Mouse (Mus musculus) spleen, adult 2 months (tissue): ENCODE results near the gene Rab11fip5. TPM values are rescaled to one million over a fixed set of nuclear protein-coding genes. Genes with fewer than 3 reads are reported as not detected.
A peak's percentile ranks its signal among the peaks of the same experiment; 100 is the strongest.

Experiments used
- DNase-seq, 2 experiments: peaks; one replicate each; pipeline versions ENCODE4 v3.0.0 to v3.0.0-alpha.2; 2012 to 2021; ENCODE audit warnings: low spot score in 2 of 2, low read depth in 1 of 2
- H3K27ac ChIP-seq: fragments of 200-500 bp; 2 replicates; pipeline ENCODE4 v1.5.1; 2012; ENCODE audit warnings: low read length, inconsistent platforms; ENCODE audit not compliant: insufficient read depth
- H3K27me3 ChIP-seq: fragments of 200-500 bp; 2 replicates; pipeline ENCODE4 v1.6.1; 2012; ENCODE audit warnings: mild to moderate bottlenecking, moderate library complexity, low read length, inconsistent platforms; ENCODE audit not compliant: control insufficient read depth, insufficient read depth
- H3K36me3 ChIP-seq: fragments of 200-500 bp; 2 replicates; pipeline ENCODE4 v1.6.1; 2012; ENCODE audit warnings: mild to moderate bottlenecking, low read length, inconsistent platforms; ENCODE audit not compliant: control insufficient read depth, insufficient read depth
- H3K4me1 ChIP-seq: fragments of 200-500 bp; 2 replicates; pipeline ENCODE4 v1.6.1; 2011; ENCODE audit warnings: inconsistent platforms; ENCODE audit not compliant: control insufficient read depth, insufficient read depth, insufficient read length
- H3K4me3 ChIP-seq: fragments of 200-500 bp; 2 replicates; pipeline ENCODE4 v1.5.1; 2011; ENCODE audit warnings: mild to moderate bottlenecking, inconsistent platforms; ENCODE audit not compliant: insufficient read depth, insufficient read length; ENCODE audit errors: extremely low read depth
- CTCF ChIP-seq: fragments of 200-500 bp; IDR thresholded peaks from 2 replicates; pipeline ENCODE4 v1.5.1; 2011; ENCODE audit warnings: mild to moderate bottlenecking, inconsistent platforms; ENCODE audit not compliant: insufficient read depth, insufficient read length, insufficient replicate concordance; ENCODE audit errors: extremely low read depth
- POLR2A ChIP-seq: fragments of 200-500 bp; IDR thresholded peaks from 2 replicates; pipeline ENCODE4 v1.6.1; 2011; ENCODE audit warnings: low read depth, low read length, inconsistent platforms
- WGBS: fragments of 180-500 bp; shearing (Covaris S2); methylation state at CpG from one replicate; pipeline ENCODE4 v1.1.7; 2018; 5-methylcytosine and 5-hydroxymethylcytosine counted together
- polyA plus RNA-seq: library from polyadenylated mRNA; depleted of rRNA; stranded (reverse); fragments of >200 nt; gene quantifications from 2 replicates; pipeline ENCODE4 v1.2.3, GENCODE M21; 2012

Gene Rab11fip5
- polyA plus RNA-seq, 1 experiment, result 10.1 TPM

DNA sequence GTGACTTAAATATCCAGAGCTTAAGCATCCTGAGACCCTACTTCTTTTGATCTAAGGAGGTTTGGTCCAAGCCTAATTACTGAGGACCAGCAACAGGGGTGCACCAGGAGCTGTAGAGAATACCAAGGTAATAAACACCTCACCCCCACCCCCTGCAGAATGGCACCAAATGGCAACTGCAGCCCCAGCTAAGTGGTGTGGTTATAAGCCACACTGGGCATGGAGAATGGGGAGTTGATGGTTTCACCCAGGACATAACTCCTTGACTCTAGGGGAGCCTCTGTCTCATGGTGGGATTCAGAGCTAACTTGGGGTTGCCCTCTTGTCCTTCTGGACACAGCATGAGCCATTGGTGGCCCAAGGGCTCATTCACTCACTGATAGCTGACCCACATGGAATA lies 40.2 kb downstream of the Rab11fip5 start:
- H3K4me3 ChIP-seq, result no peak overlapping the region
- H3K27me3 ChIP-seq, result peaks cover 2% of the 10 kb centered on the region; the same call in 1 of the 2 replicates
- H3K4me1 ChIP-seq, result no peaks in the 10 kb centered on the region; the same call in 1 of the 2 replicates
- no peak for TF ChIP-seq POLR2A
- TF ChIP-seq CTCF, result no peak
- no peaks in the 10 kb centered on the region for H3K36me3 ChIP-seq
- DNase-seq, result no peak
- H3K27ac ChIP-seq, result no peak overlapping the region

DNA sequence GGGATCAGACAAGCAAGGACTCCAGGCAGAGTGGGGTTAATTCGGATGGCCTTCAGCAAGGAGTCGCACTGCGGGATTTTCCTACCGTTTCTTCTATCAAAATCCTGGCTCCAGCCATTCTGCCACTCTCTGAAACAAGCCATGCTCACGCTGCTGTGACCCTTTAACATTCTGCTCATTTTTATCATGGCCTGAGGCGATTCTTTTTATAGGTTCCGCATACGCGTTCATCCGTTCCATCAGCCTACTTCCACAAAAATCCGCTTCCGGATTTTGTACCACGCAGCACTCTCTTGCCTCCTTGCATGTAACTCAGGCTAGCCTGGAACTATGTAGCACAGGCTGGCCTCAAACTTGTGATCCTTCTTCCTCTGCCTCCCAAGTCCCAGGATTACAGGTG lies 40.7 kb downstream of the Rab11fip5 start:
- peak overlapping the region; percentile 46 for H3K4me3 ChIP-seq
- H3K36me3 ChIP-seq, result no peaks in the 10 kb centered on the region
- peak overlapping the region; percentile 61 for H3K27ac ChIP-seq
- peaks cover 2% of the 10 kb centered on the region; the same call in 1 of the 2 replicates for H3K27me3 ChIP-seq
- peak in 1 of 2 experiments; percentile 16 for DNase-seq
- no peak for TF ChIP-seq POLR2A
- WGBS, result 2% methylated on average over 13 of the region's 13 CpGs
- no peaks in the 10 kb centered on the region; the same call in 1 of the 2 replicates for H3K4me1 ChIP-seq

DNA sequence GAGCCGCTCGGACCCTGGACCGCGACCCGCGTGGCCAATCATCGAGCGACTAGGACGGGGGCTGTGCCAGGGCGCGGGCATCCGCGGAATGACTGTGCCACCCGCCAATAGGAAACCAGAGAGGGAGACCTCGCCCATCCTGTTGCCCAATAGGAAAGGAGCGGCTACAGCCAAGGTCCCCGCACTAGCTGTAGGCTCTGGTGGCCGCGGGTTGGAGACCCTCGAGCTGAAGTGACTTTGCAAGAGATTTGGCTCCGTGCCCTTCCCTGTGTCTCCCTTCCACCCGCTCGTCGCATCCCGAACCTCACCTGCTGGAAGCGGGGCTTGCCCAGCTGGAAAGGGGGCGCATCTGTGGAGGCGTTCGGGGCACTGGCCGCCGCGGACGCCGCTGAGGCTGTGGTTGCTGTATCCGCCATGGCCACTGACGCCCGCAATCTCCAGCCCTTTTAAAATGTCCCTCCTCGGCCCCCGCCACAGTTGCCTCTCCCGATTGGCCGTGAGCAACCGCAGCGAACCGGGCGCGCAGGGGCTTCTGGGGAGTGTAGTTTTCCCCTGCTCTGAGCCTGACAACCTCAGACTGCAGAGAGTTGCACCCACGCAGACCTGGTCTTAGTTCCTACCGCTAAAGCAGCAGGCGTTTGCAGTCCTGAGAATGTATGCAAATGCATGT lies 41.3 kb downstream of the Rab11fip5 start, which contains the start of gene Sfxn5:
Gene Sfxn5 (minus strand): TSS at position 423 of the 670 bp plus-strand sequence.
- Histone ChIP-seq H3K36me3 (no peaks in the 10 kb centered on the region), H3K27me3 (peaks cover 2% of the 10 kb centered on the region; the same call in 1 of the 2 replicates), H3K4me3 (peak within 1 kb of the TSS; percentile 72), H3K27ac (peak within 1 kb of the TSS; percentile 77), H3K4me1 (no peaks in the 10 kb centered on the region; the same call in 1 of the 2 replicates)
- under 1% methylated on average over 49 of the region's 49 CpGs for WGBS
- no peak for TF ChIP-seq CTCF
- TF ChIP-seq POLR2A, result peak; percentile 24; the same call in 1 of the 2 replicates
- peak; percentile 79 to 97 for DNase-seq

DNA sequence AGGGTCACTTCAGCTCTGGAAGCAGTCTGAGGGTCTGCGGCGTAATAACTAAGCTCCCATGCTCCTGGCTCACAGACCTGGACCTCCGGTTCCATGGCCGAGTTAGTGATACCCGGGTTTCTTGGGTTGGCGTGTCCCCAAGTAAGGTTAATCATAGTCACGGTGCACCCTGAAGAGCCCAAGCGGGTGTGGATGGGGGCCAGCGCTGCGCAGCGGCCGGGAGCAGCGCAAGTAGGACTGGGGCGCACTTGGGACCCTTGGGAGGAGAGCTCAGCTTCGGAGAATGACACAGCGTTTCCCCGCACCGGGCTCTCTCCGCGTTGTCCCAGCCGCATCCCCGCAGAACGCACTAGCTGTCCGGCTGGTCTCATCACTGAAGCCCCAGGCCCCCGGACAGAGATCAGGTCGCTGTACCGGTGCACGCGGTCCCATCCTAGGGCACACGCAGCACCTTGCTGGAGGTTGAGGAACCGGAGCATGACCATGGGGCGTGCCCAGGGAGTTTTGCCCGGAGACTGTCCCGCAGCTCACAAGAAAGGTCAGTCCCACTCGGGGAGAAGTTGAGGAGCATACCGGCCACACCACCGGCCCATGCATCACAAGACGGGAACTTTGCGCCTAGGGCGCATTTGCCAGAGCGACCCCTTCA lies 42.0 kb downstream of the Rab11fip5 start:
- DNase-seq, result no peak
- H3K27ac ChIP-seq, result no peak overlapping the region
- no peaks in the 10 kb centered on the region; the same call in 1 of the 2 replicates for H3K4me1 ChIP-seq
- peak overlapping the region; percentile 72 for H3K4me3 ChIP-seq
- TF ChIP-seq POLR2A, result no peak
- no peak for TF ChIP-seq CTCF
- H3K27me3 ChIP-seq, result peaks cover 2% of the 10 kb centered on the region; the same call in 1 of the 2 replicates
- WGBS, result 2% methylated on average over 41 of the region's 41 CpGs
- H3K36me3 ChIP-seq, result no peaks in the 10 kb centered on the region

DNA sequence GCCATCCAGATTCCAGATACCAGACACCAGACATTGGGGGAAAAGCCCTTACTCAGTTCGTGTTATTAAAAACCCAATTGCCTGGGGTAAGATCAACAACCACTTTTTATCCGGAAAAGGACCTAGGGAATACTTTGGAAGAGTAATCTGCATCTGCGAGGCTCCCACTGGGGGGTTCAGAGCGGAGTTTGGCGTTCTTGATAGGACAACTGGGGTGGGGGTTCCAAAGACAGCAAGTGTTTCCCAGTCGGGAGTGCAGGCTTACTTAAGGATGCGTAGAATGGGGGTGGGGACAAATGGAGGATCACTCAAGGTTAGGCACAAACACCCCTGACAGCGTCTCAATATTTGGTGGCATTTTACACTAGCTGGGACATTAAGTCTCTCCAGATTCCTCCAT lies 42.7 kb downstream of the Rab11fip5 start:
- Histone ChIP-seq H3K27me3 (peaks cover 2% of the 10 kb centered on the region; the same call in 1 of the 2 replicates), H3K36me3 (no peaks in the 10 kb centered on the region), H3K4me1 (peaks cover 2% of the 10 kb centered on the region; the same call in 1 of the 2 replicates), H3K4me3 (no peak overlapping the region), H3K27ac (no peak overlapping the region)
- 79% methylated on average over 8 of the region's 8 CpGs for WGBS
- no peak for TF ChIP-seq CTCF
- no peak for TF ChIP-seq POLR2A
- DNase-seq, result no peak

DNA sequence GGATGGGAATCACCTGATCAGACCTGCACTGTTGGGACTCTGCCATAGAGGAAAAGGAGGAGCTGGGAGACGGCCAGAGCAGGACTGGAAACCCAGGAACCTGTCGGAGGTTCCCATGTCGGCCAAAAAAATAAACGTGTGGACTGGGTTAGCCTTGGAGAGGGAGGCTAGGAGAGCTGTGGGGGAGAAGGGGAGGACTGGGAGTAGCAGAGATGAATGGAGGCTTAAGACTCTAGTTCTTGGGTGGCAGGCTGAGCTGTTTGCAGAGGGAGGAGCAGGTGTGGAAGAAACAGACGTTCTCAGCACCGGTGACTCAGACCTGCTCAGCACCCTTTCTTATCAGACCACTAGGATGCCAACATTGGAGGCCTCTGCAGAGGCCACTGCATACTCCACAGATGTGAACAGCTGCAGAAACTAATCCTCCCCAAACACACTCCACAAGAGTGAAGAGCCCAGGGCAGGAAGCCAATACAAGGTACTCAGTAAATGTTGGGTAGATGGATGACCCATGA lies 43.2 kb downstream of the Rab11fip5 start:
- Histone ChIP-seq H3K4me3 (no peak overlapping the region), H3K27me3 (peaks cover 2% of the 10 kb centered on the region; the same call in 1 of the 2 replicates), H3K27ac (no peak overlapping the region), H3K4me1 (peaks cover 3% of the 10 kb centered on the region; the same call in 1 of the 2 replicates), H3K36me3 (no peaks in the 10 kb centered on the region)
- TF ChIP-seq POLR2A (no peak), CTCF (no peak)
- 70% methylated on average over 6 of the region's 6 CpGs for whole genome bisulfite sequencing
- DNase-seq, result no peak

DNA sequence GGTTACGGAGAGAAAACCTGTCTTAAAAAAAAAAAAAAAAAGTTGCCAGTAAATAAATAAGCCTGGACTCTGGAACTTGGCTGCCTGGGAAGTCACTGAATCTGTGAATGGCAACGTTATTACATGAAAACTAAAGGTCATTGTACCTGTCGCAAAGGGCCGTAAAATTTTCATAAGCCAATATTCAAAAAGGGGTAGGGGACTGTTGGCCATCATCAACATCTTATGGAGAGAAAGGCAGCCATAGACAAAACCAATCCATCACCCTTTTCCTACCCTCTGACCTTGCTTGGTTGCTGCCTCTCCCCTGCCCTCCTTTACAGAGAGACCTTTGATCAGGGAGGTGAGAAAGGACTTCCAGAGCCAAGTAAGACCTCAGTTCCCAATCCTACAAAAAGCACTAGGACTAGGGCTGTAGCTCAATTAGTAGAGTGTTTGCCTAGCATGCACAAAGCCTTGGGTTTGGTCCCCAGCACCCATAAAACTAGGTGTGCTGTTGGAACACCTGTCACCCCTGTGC lies 44.7 kb downstream of the Rab11fip5 start:
- TF ChIP-seq POLR2A, result no peak
- no peak for TF ChIP-seq CTCF
- H3K4me3 ChIP-seq, result no peak overlapping the region
- H3K36me3 ChIP-seq, result no peaks in the 10 kb centered on the region
- H3K4me1 ChIP-seq, result peaks cover 3% of the 10 kb centered on the region; the same call in 1 of the 2 replicates
- no peak overlapping the region for H3K27ac ChIP-seq
- WGBS, result 95% methylated on average over 4 of the region's 4 CpGs
- peaks cover 2% of the 10 kb centered on the region; the same call in 1 of the 2 replicates for H3K27me3 ChIP-seq
- no peak for DNase-seq
